Mouse (Mus musculus) cortical plate, adult 2 months (tissue): ENCODE results near the gene Timp3. TPM values are rescaled to one million over a fixed set of nuclear protein-coding genes. Genes with fewer than 3 reads are reported as not detected.

Experiments used
- H3K27ac ChIP-seq: fragments of 200-500 bp; 2 replicates; pipeline ENCODE4 v1.5.1; 2012; ENCODE audit warnings: low read length, control low read depth, inconsistent platforms; ENCODE audit not compliant: insufficient read depth
- H3K4me1 ChIP-seq: fragments of 200-500 bp; 2 replicates; pipeline ENCODE4 v1.6.1; 2011; ENCODE audit warnings: low read length; ENCODE audit not compliant: control insufficient read depth, insufficient read depth
- H3K4me3 ChIP-seq: fragments of 200-500 bp; 2 replicates; pipeline ENCODE4 v1.5.1; 2011; ENCODE audit warnings: mild to moderate bottlenecking, low read length, control low read depth; ENCODE audit not compliant: insufficient read depth
- CTCF ChIP-seq: fragments of 200-500 bp; IDR thresholded peaks from 2 replicates; pipeline ENCODE4 v1.5.1; 2011; ENCODE audit warnings: mild to moderate bottlenecking, control low read depth, low read length; ENCODE audit not compliant: insufficient read depth; ENCODE audit errors: extremely low read depth
- POLR2A ChIP-seq: fragments of 200-500 bp; IDR thresholded peaks from 2 replicates; pipeline ENCODE4 v1.6.1; 2011; ENCODE audit warnings: mild to moderate bottlenecking, low read length, control low read depth; ENCODE audit not compliant: insufficient read depth; ENCODE audit errors: extremely low read depth
- polyA plus RNA-seq: library from polyadenylated mRNA; depleted of rRNA; stranded (reverse); fragments of >200 nt; gene quantifications from 2 replicates; pipeline ENCODE4 v1.2.3, GENCODE M21; 2012

The Timp3 gene
- polyA plus RNA-seq, 1 experiment = 55.0 TPM

GRCm38 (mm10) chr10:86307235-86307634 lies 7.1 kb downstream of the Timp3 start:
- Histone ChIP-seq H3K27ac (no peak overlapping the region), H3K4me1 (peaks cover 3% of the 10 kb centered on the region; the same call in 1 of the 2 replicates), H3K4me3 (no peak overlapping the region)
- no peak for TF ChIP-seq CTCF

DNA sequence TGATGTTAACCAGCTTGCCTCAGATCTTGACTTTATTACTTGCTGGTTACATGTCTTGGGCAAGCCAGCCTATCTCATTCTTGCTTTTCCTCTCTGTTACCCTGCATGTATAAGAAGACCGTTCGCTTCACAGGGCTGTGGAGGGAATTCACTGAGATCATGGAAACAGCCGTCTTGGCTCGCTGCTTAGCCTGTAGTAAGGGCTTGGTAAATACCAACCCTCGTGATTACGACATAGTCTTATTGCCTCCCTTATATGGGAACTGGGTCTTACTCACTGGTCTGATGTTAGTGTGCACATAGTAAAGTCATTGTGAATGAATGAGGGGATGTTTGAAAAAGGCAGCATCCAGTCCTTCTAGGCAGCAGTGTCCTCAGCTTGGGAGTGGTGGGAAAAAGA lies 10.4 kb downstream of the Timp3 start:
- H3K4me1 ChIP-seq = peaks cover 1% of the 10 kb centered on the region; the same call in 1 of the 2 replicates
- no peak overlapping the region for H3K4me3 ChIP-seq
- TF ChIP-seq POLR2A = no peak
- TF ChIP-seq CTCF = no peak
- H3K27ac ChIP-seq = no peak overlapping the region

DNA sequence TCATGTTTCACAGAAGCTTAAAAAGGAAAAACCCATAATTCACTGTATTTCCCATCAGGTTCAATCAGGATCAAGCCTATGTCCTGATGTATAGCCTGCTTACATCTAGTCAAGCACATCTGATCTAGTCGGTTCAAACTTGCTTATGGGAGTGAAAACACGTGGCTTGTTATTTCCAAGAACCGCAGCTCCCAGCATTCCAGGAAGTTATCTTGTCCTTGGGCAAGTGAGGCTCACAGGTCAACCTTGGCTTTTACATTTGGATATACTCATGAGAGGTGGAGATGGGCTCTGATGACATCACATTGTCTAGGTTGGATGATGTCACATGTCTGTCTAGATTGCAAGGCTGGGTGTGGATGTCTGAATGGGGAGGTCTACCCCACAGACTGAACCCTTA lies 12.8 kb downstream of the Timp3 start:
- no peak overlapping the region for H3K27ac ChIP-seq
- no peak for TF ChIP-seq CTCF
- peaks cover 1% of the 10 kb centered on the region; the same call in 1 of the 2 replicates for H3K4me1 ChIP-seq
- H3K4me3 ChIP-seq = no peak overlapping the region

GRCm38 (mm10) chr10:86313448-86313847 lies 13.3 kb downstream of the Timp3 start:
- no peak for TF ChIP-seq POLR2A
- TF ChIP-seq CTCF = no peak
- peaks cover 1% of the 10 kb centered on the region; the same call in 1 of the 2 replicates for H3K4me1 ChIP-seq
- no peak overlapping the region for H3K27ac ChIP-seq
- no peak overlapping the region for H3K4me3 ChIP-seq

GRCm38 (mm10) chr10:86315513-86315912 lies 15.3 kb downstream of the Timp3 start:
- Histone ChIP-seq H3K4me1 (peaks cover 1% of the 10 kb centered on the region; the same call in 1 of the 2 replicates), H3K4me3 (no peak overlapping the region), H3K27ac (no peak overlapping the region)
- TF ChIP-seq POLR2A (no peak), CTCF (no peak)

DNA sequence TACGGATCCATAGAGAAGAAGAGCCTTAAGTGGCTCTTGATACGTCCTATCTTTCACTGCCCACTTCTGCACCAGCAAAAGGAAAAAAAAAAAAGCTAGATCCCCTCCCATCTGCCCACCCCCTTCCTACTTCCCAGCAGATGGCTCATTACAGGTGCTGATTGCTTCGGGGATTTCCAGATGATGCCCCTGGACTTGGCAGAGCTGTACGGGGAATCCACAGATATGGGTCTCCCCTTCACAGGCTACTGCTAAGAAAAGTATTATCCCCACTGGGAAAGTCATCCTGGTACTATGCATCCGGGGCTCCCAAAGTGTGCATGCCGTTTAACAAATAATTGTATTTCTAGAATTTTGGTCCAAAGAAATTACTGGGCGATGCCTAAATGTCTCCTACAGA lies 17.5 kb downstream of the Timp3 start:
- TF ChIP-seq CTCF = no peak
- no peak for TF ChIP-seq POLR2A
- no peak overlapping the region for H3K4me3 ChIP-seq
- peaks cover 1% of the 10 kb centered on the region; the same call in 1 of the 2 replicates for H3K4me1 ChIP-seq
- H3K27ac ChIP-seq = no peak overlapping the region

GRCm38 (mm10) chr10:86318552-86319140 lies 18.5 kb downstream of the Timp3 start:
- Histone ChIP-seq H3K27ac (no peak overlapping the region), H3K4me1 (peaks cover 3% of the 10 kb centered on the region; the same call in 1 of the 2 replicates), H3K4me3 (no peak overlapping the region)
- no peak for TF ChIP-seq CTCF
- no peak for TF ChIP-seq POLR2A

DNA sequence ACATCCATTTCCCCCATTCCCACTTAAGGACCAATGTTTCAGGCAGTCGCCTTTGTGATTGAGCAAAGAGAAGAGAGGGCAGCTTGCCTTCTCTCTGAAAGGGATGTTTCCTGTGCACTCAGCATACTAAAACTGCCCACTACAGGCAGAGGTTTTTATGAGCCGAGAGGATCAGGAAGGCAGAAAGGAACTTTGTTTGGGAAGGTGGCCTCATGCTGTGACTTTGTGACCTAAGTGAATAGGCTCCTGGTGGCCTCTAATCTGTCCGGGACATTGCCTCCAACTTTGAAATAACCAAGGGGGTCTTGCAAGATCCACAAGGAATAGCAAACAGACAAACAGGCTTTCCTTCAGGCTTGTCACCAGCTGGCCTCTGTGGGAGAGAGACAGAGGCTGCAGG lies 19.4 kb downstream of the Timp3 start:
- no peak for TF ChIP-seq CTCF
- TF ChIP-seq POLR2A = no peak
- Histone ChIP-seq H3K4me1 (peaks cover 3% of the 10 kb centered on the region), H3K4me3 (no peak overlapping the region), H3K27ac (no peak overlapping the region)

GRCm38 (mm10) chr10:86320204-86320603 lies 20.0 kb downstream of the Timp3 start:
- TF ChIP-seq CTCF (no peak), POLR2A (no peak)
- H3K4me1 ChIP-seq = peaks cover 3% of the 10 kb centered on the region
- H3K27ac ChIP-seq = no peak overlapping the region
- no peak overlapping the region for H3K4me3 ChIP-seq

DNA sequence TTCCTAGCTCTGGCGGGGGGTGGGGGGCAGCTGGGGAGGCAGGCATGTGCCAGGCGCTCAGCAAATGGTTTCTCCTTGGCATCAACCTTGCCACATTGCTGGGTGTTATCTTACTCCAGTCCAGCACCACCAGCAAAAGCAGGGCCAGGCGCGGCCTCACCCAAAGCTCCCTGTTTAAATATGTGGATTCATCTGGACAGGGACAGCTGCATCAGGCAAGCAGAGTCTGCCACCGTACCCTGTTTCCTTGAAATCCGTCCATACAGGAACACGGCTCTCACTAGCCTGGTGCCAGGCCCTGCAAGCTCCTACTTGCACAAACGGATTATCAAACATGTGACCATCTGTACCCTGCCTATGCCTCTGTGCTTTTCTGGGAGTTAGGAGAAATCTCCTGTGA lies 21.0 kb downstream of the Timp3 start:
- TF ChIP-seq CTCF (no peak), POLR2A (no peak)
- Histone ChIP-seq H3K4me3 (no peak overlapping the region), H3K4me1 (peaks cover 3% of the 10 kb centered on the region), H3K27ac (no peak overlapping the region)

DNA sequence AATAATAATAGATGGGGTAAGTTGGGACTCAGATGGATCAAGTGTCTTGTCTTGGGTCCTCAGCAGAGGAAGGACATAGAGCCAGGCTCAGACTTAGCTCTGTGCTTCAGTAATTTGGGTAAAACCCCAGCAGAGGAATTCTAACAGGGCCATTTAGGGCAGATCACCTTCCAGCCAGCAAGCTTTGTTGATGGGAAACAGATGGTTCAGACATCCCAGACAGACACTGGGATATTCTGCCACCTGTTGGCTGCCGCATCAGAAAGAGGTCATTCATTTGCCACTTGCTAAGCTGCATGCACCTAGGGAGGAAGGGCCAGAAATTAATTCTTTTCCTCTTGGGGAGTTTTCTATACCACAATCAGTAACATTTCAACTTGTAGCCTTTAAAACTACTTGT lies 21.8 kb downstream of the Timp3 start:
- no peak overlapping the region for H3K4me3 ChIP-seq
- H3K4me1 ChIP-seq = peaks cover 3% of the 10 kb centered on the region
- H3K27ac ChIP-seq = no peak overlapping the region
- no peak for TF ChIP-seq POLR2A
- no peak for TF ChIP-seq CTCF
